Mouse (Mus musculus) ES-Bruce4 (cell line): ENCODE data around the gene Anks1. TPM values are rescaled to one million over a fixed set of nuclear protein-coding genes. Genes with fewer than 3 reads are reported as not detected.
"Not testable (repeated sequence)": the region's sequence is repeated elsewhere in the genome, so short reads cannot be mapped to it uniquely, and the experiment has no call there.

ENCODE experiments used
- H3K27ac ChIP-seq: 2 replicates; pipeline ENCODE4 v1.5.1; 2012; ENCODE audit warnings: low read length, inconsistent platforms; ENCODE audit not compliant: insufficient read depth
- H3K27me3 ChIP-seq: 2 replicates; pipeline ENCODE4 v1.6.1; 2012; ENCODE audit warnings: mild to moderate bottlenecking, low read length, inconsistent platforms; ENCODE audit not compliant: control insufficient read depth, poor library complexity, insufficient read depth, severe bottlenecking
- H3K36me3 ChIP-seq: 2 replicates; pipeline ENCODE4 v1.6.1; 2012; ENCODE audit warnings: inconsistent platforms, mild to moderate bottlenecking, low read length, moderate library complexity; ENCODE audit not compliant: control insufficient read depth, poor library complexity, insufficient read depth, severe bottlenecking
- H3K4me1 ChIP-seq: one replicate; pipeline ENCODE4 v1.8.1; 2011; ENCODE audit warnings: low read length; ENCODE audit not compliant: control insufficient read depth, insufficient read depth
- H3K4me3 ChIP-seq: 2 replicates; pipeline ENCODE4 v1.5.1; 2011; ENCODE audit warnings: low read depth, mild to moderate bottlenecking, low read length
- H3K9ac ChIP-seq: 2 replicates; pipeline ENCODE4 v1.6.1; 2012; ENCODE audit warnings: low read depth, mild to moderate bottlenecking, inconsistent platforms; ENCODE audit not compliant: poor library complexity, severe bottlenecking
- H3K9me3 ChIP-seq: replicated peaks from 2 replicates; pipeline ENCODE4 v1.6.1; 2012; ENCODE audit warnings: mild to moderate bottlenecking, low read length, inconsistent platforms; ENCODE audit not compliant: control insufficient read depth, poor library complexity, insufficient read depth, severe bottlenecking
- CTCF ChIP-seq: IDR thresholded peaks from one replicate; pipeline ENCODE4 v1.8.1; 2011; ENCODE audit warnings: low read depth, low read length
- EP300 ChIP-seq: IDR thresholded peaks from 2 replicates; pipeline ENCODE4 v1.6.1; 2011; ENCODE audit warnings: low read depth, low read length; ENCODE audit not compliant: insufficient read depth
- POLR2A ChIP-seq: IDR thresholded peaks from one replicate; pipeline ENCODE4 v1.8.1; 2011; ENCODE audit warnings: low read length; ENCODE audit not compliant: insufficient read depth
- polyA plus RNA-seq: library from polyadenylated mRNA; stranded (reverse); fragments of >200 nt; gene quantifications from 2 replicates; pipeline ENCODE4 v1.2.4, GENCODE M21; 2011; ENCODE audit warnings: low read depth; ENCODE audit not compliant: missing spikeins, insufficient read depth, insufficient read length

Anks1 gene
- polyA plus RNA-seq, 1 experiment, result 23.7 TPM

DNA sequence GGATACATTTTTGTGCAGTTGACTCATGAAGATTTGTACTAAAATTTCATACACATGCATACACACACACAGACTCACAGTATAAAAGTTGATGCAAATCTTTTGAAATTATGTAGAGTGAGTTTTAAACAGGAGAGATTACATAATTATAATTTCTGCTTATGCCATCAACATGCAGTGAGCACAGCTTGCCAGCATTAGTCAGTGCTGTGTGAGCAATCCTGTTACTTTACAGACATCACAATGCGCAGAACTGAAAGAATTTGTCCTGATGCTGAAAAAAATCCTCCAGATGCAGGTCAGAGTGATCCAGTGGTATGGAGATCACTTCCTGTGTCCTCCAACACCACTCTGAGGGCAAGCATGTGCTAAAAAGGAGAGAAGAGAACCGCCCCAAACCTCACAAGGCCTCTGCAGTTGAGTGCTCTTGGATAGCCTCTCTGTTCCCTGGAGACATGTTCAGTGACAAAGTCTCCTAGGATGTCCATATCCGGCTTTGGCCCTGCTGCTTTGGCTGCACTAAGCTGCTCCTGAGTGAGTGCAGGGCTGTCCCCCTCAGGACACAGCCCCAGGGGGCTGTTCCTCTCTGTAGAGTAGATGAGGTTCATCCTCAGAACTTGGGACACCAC is 68.0 kb downstream of the Anks1 start:
- Histone ChIP-seq H3K27ac (no peak overlapping the region), H3K4me1 (no peaks in the 10 kb centered on the region), H3K9ac (no peak overlapping the region), H3K27me3 (no peaks in the 10 kb centered on the region), H3K36me3 (no peaks in the 10 kb centered on the region), H3K4me3 (no peak overlapping the region), H3K9me3 (no peaks in the 10 kb centered on the region)
- no peak for TF ChIP-seq CTCF
- no peak for TF ChIP-seq POLR2A
- TF ChIP-seq EP300, result no peak

DNA sequence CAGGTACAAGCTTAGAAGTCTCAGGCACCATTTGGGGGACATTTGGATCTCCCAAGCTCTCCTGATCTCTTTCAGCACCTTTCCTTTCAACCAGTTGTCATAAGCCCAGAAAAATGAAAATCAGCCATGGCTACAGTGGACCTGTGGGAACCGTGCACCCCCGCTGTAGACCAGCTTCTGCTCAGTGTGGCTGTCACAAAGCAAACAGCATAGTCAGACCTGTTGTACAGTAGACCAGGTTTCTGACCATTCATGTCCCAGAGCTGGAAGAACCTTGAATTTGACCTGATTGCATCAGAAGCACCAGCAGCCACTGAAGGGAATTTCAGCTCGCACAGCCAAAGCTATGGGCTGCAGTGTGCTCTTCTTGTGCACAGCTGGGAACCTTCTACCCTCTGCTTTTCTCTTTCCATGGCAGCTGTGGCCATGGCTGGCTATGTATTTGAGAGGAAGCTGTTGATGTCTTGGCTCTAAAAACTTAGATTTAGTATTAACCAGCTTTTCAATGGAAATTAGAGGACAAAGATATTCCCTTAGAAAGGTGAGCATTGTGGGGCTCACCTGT is 71.4 kb downstream of the Anks1 start:
- H3K36me3 ChIP-seq, result no peaks in the 10 kb centered on the region

DNA sequence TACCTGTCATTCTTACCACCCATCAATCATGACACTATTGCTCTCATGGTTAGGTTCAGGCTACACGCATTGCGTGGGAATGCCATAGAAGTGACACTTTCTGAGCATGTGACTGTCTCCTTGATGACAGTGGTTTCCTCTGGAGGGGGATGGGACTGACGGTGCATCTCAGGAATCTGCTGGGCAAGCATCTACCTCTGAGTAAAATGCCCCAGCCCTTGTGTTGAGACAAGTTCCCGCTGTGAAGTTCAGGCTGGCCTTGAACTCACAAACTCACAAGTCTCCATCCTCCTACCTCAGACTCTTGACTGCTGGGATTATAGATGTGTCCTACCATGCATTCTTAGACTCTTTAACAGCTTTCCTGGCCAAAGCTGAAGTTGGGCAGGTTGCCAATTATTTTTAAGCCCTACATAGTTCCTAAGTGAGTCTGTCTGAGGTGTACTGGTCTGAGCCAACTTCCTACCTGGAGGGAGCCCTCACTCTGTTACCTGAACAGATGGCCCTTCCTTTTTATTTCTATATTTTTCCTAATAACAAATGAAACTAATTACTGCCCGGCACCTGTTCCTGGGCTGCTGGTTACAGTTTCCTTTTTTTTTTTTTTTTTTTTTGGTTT is 72.5 kb downstream of the Anks1 start:
- Histone ChIP-seq H3K27me3 (no peaks in the 10 kb centered on the region), H3K9ac (no peak overlapping the region), H3K4me1 (no peaks in the 10 kb centered on the region), H3K4me3 (no peak overlapping the region), H3K9me3 (no peaks in the 10 kb centered on the region), H3K36me3 (no peaks in the 10 kb centered on the region), H3K27ac (no peak overlapping the region)
- TF ChIP-seq POLR2A, result no peak
- TF ChIP-seq CTCF, result no peak
- TF ChIP-seq EP300, result no peak

More for the DNA sequence above, 71.4 kb downstream of the Anks1 start:
- Histone ChIP-seq H3K27me3 (no peaks in the 10 kb centered on the region), H3K27ac (no peak overlapping the region), H3K4me3 (no peak overlapping the region), H3K9me3 (no peaks in the 10 kb centered on the region), H3K9ac (no peak overlapping the region), H3K4me1 (no peaks in the 10 kb centered on the region)
- no peak for TF ChIP-seq POLR2A
- TF ChIP-seq EP300, result no peak
- TF ChIP-seq CTCF, result no peak

DNA sequence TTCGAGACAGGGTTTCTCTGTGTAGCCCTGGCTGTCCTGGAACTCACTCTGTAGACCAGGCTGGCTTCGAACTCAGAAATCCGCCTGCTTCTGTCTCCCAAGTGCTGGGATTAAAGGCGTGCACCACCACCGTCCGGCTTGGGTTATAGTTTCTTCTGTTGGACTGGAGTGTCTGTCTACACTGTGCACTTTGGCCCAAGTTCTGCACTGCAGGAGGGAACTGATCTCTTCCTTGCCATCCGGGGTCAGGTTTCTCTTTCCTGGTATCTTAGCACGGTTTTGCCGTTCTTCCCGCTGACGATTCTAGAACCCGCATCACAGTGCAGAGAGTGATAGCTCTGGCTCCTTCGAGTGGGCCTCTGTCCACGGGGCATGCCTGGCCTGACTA is 73.0 kb downstream of the Anks1 start:
- not testable (repeated sequence) for H3K9ac ChIP-seq, H3K4me1 ChIP-seq, H3K36me3 ChIP-seq, H3K27ac ChIP-seq, H3K27me3 ChIP-seq, H3K9me3 ChIP-seq, H3K4me3 ChIP-seq

DNA sequence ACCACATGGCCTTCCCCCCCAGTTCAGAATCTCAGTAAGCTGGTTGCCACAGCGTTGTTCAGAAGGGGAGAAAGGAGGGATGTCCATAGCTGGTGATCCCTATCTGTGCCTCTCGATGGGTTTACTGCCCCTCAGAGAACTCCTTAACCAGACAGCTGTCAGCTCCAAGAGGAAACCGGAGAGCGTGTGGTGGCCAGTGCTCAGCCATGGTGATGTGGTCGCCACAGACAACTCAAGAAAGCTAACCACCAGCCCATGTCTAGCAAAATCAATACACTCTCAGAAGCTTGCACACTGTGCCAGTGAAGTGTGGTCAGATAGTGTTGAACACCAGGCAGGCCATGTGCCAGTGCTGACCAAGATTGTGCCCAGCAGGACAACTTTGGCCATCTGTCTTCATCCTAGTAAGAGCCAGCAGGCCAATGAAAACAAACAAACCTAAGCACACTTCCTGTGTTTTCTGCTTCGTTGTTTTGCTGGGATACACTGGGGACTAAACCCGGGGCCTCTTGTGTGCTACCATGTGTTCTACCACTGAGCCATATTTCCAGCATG is 73.7 kb downstream of the Anks1 start:
- Histone ChIP-seq H3K9ac (no peak overlapping the region), H3K4me3 (no peak overlapping the region), H3K27me3 (no peaks in the 10 kb centered on the region), H3K27ac (no peak overlapping the region), H3K4me1 (no peaks in the 10 kb centered on the region), H3K36me3 (no peaks in the 10 kb centered on the region), H3K9me3 (no peaks in the 10 kb centered on the region)
- TF ChIP-seq POLR2A (no peak), EP300 (no peak), CTCF (no peak)

DNA sequence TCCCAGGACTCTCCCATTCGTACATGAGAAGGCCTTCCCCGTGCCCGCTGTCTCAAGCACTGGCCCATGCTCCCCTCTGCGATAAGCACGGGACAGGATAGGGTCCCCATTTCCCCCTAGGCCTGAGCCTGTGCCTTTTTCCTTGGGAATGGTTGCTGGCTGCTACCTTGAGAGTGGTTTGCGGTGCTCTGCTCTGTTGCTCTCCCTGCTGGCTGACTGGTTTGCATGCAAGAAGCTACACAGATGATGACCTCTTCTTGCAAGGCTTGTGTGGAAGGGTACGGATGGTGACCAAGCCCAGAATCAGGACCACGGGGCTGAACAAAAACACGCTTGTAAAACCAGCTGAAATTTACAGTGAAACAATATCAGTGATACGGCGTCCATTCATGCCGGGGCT is 75.3 kb downstream of the Anks1 start:
- no peaks in the 10 kb centered on the region for H3K36me3 ChIP-seq
- H3K9ac ChIP-seq, result no peak overlapping the region
- no peaks in the 10 kb centered on the region for H3K4me1 ChIP-seq
- no peak overlapping the region for H3K4me3 ChIP-seq
- no peaks in the 10 kb centered on the region for H3K27me3 ChIP-seq
- no peak overlapping the region for H3K27ac ChIP-seq
- no peaks in the 10 kb centered on the region for H3K9me3 ChIP-seq
- TF ChIP-seq POLR2A (no peak), CTCF (peak; percentile 65)
